Mouse (Mus musculus): ENCODE measurements around the gene Adgrb2. TPM values are rescaled to one million over a fixed set of nuclear protein-coding genes. Genes with fewer than 3 reads are reported as not detected.

The Adgrb2 gene
- polyA plus RNA-seq, 1 experiment from 2014 or later = 1.2 TPM

- H3K36me3 ChIP-seq (ENCODE audit: control insufficient read depth, insufficient read depth) = no peaks in the 10 kb centered on the region
- 69% methylated on average over 8 of the region's 8 CpGs for WGBS
- H3K9me3 ChIP-seq (replicated peaks; ENCODE audit: control insufficient read depth, low read length) = no peaks in the 10 kb centered on the region
- no peak overlapping the region for H3K9ac ChIP-seq (ENCODE audit: low read length)
- H3K4me3 ChIP-seq (ENCODE audit: low read length) = no peak overlapping the region
- no peak for ATAC-seq (replicated peaks; ENCODE audit: extremely low read depth, insufficient read depth, low FRiP score)
- H3K27me3 ChIP-seq (ENCODE audit: control insufficient read depth, insufficient read depth, low read length) = peaks cover 23% of the 10 kb centered on the region; the same call in 1 of the 2 replicates
- no peak overlapping the region for H3K4me2 ChIP-seq (ENCODE audit: low read depth, low read length)
- peaks cover 7% of the 10 kb centered on the region; the same call in 1 of the 2 replicates for H3K4me1 ChIP-seq (ENCODE audit: control insufficient read depth, insufficient read depth, low read length)
- no peak overlapping the region for H3K27ac ChIP-seq (ENCODE audit: low read length)
These were observed 14.5 kb upstream of the Adgrb2 start for GRCm38 (mm10) chr4:129970168-129970567.

- ATAC-seq (replicated peaks; ENCODE audit: extremely low read depth, insufficient read depth, low FRiP score) = no peak
These were observed 13.8 kb upstream of the Adgrb2 start for GRCm38 (mm10) chr4:129970861-129971260.

GRCm38 (mm10) chr4:129971989-129972388, 12.7 kb upstream of the Adgrb2 start:
- Histone ChIP-seq H3K27ac (ENCODE audit: low read length) (no peak overlapping the region), H3K9ac (ENCODE audit: low read length) (no peak overlapping the region), H3K27me3 (ENCODE audit: control insufficient read depth, insufficient read depth, low read length) (peaks cover 24% of the 10 kb centered on the region; the same call in 1 of the 2 replicates), H3K4me2 (ENCODE audit: low read depth, low read length) (no peak overlapping the region), H3K9me3 (replicated peaks; ENCODE audit: control insufficient read depth, low read length) (no peaks in the 10 kb centered on the region), H3K4me1 (ENCODE audit: control insufficient read depth, insufficient read depth, low read length) (peaks cover 5% of the 10 kb centered on the region; the same call in 1 of the 2 replicates), H3K4me3 (ENCODE audit: low read length) (no peak overlapping the region), H3K36me3 (ENCODE audit: control insufficient read depth, insufficient read depth) (no peaks in the 10 kb centered on the region)
- WGBS = 23% methylated on average over 7 of the region's 7 CpGs
- ATAC-seq (replicated peaks; ENCODE audit: extremely low read depth, insufficient read depth, low FRiP score) = no peak; the same call in 1 of the 2 replicates

More at GRCm38 (mm10) chr4:129970861-129971260, 13.8 kb upstream of the Adgrb2 start:
- Histone ChIP-seq H3K4me3 (ENCODE audit: low read length) (no peak overlapping the region), H3K9me3 (replicated peaks; ENCODE audit: control insufficient read depth, low read length) (no peaks in the 10 kb centered on the region), H3K27ac (ENCODE audit: low read length) (no peak overlapping the region), H3K9ac (ENCODE audit: low read length) (no peak overlapping the region), H3K4me2 (ENCODE audit: low read depth, low read length) (no peak overlapping the region), H3K36me3 (ENCODE audit: control insufficient read depth, insufficient read depth) (no peaks in the 10 kb centered on the region), H3K27me3 (ENCODE audit: control insufficient read depth, insufficient read depth, low read length) (peaks cover 24% of the 10 kb centered on the region; the same call in 1 of the 2 replicates), H3K4me1 (ENCODE audit: control insufficient read depth, insufficient read depth, low read length) (peaks cover 5% of the 10 kb centered on the region; the same call in 1 of the 2 replicates)
- 84% methylated on average over 11 of the region's 11 CpGs for WGBS

GRCm38 (mm10) chr4:129974285-129974684, 10.4 kb upstream of the Adgrb2 start:
- no peak for ATAC-seq (replicated peaks; ENCODE audit: extremely low read depth, insufficient read depth, low FRiP score)
- 59% methylated on average over 9 of the region's 9 CpGs for WGBS
- no peak overlapping the region for H3K9ac ChIP-seq (ENCODE audit: low read length)
- no peak overlapping the region for H3K27ac ChIP-seq (ENCODE audit: low read length)
- peaks cover 22% of the 10 kb centered on the region; the same call in 1 of the 2 replicates for H3K27me3 ChIP-seq (ENCODE audit: control insufficient read depth, insufficient read depth, low read length)
- H3K9me3 ChIP-seq (replicated peaks; ENCODE audit: control insufficient read depth, low read length) = no peaks in the 10 kb centered on the region
- H3K36me3 ChIP-seq (ENCODE audit: control insufficient read depth, insufficient read depth) = no peaks in the 10 kb centered on the region
- no peak overlapping the region for H3K4me3 ChIP-seq (ENCODE audit: low read length)
- no peak overlapping the region for H3K4me2 ChIP-seq (ENCODE audit: low read depth, low read length)
- H3K4me1 ChIP-seq (ENCODE audit: control insufficient read depth, insufficient read depth, low read length) = no peaks in the 10 kb centered on the region

DNA sequence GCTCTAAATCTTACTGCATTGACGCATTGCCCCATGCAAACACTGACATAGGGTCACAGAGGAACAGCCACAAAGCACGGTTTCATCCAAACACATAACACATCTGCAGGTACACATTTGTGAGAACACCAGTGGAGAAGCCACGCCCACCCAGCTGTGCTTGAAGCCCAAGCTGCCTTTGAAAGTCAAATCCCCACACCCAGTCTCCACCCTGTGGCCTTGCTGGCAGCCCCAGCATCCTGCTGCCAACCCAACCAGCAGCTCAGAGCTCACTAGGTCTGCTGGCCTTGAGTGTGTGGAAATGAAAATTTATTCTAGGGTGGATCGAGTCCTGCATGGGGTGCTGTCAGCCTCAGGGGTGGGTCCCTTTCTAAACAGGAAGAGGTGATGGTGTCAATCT, 7.4 kb upstream of the Adgrb2 start:
- Histone ChIP-seq H3K4me2 (ENCODE audit: low read depth, low read length) (no peak overlapping the region), H3K4me1 (ENCODE audit: control insufficient read depth, insufficient read depth, low read length) (no peaks in the 10 kb centered on the region), H3K9ac (ENCODE audit: low read length) (no peak overlapping the region), H3K36me3 (ENCODE audit: control insufficient read depth, insufficient read depth) (no peaks in the 10 kb centered on the region), H3K27me3 (ENCODE audit: control insufficient read depth, insufficient read depth, low read length) (peaks cover 30% of the 10 kb centered on the region; the same call in 1 of the 2 replicates), H3K4me3 (ENCODE audit: low read length) (no peak overlapping the region), H3K27ac (ENCODE audit: low read length) (no peak overlapping the region), H3K9me3 (replicated peaks; ENCODE audit: control insufficient read depth, low read length) (no peaks in the 10 kb centered on the region)
- 60% methylated on average over 4 of the region's 4 CpGs for WGBS
- no peak for ATAC-seq (replicated peaks; ENCODE audit: extremely low read depth, insufficient read depth, low FRiP score)

DNA sequence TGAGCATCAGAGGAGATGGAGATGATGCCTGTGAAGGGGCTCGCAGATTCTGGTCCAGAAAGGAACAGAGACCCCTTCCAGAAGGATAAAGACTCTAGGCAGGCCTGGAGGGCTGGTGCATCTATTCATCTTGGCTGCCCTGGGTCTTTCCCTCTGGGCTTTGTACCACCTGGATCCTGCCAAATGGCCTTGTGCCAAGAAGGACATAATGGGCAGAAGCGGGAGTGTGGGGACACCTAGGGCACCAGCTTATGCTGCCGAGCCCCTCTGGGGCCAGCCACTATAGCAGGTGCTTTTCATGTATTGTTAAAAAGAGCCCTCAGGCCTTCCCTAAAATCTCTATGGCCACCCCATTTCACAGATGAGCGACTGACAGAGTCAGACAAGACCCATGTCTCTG, 6.4 kb upstream of the Adgrb2 start:
- WGBS = 85% methylated on average over 4 of the region's 4 CpGs
- peaks cover 32% of the 10 kb centered on the region for H3K27me3 ChIP-seq (ENCODE audit: control insufficient read depth, insufficient read depth, low read length)

DNA sequence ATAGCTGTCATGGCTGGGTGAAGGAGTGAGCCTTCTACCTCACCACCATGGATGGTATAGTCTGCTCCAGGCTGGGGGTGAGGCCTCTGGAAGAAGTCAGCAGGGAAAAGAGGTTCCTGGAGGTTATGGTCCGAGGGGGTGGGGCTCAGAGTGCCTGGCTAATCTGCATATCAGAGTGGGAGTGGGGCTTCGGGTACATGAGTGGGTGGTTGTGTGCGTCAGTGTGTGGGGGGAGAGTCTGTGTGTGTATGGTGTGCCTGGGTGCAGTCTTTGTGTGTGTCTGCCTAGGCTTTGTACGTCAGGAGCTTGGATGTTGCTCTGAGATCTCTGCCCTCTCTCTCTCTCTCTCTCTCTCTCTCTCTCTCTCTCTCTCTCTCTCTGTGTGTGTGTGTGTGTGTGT, 5.7 kb upstream of the Adgrb2 start:
- Histone ChIP-seq H3K27ac (ENCODE audit: low read length) (no peak overlapping the region), H3K4me3 (ENCODE audit: low read length) (no peak overlapping the region), H3K9me3 (replicated peaks; ENCODE audit: control insufficient read depth, low read length) (no peaks in the 10 kb centered on the region), H3K9ac (ENCODE audit: low read length) (no peak overlapping the region), H3K36me3 (ENCODE audit: control insufficient read depth, insufficient read depth) (no peaks in the 10 kb centered on the region), H3K27me3 (ENCODE audit: control insufficient read depth, insufficient read depth, low read length) (peaks cover 33% of the 10 kb centered on the region), H3K4me1 (ENCODE audit: control insufficient read depth, insufficient read depth, low read length) (peaks cover 5% of the 10 kb centered on the region), H3K4me2 (ENCODE audit: low read depth, low read length) (no peak overlapping the region)
- no peak for ATAC-seq (replicated peaks; ENCODE audit: extremely low read depth, insufficient read depth, low FRiP score)
- 66% methylated on average over 4 of the region's 4 CpGs for WGBS

More for the DNA sequence above, 6.4 kb upstream of the Adgrb2 start:
- H3K36me3 ChIP-seq (ENCODE audit: control insufficient read depth, insufficient read depth) = no peaks in the 10 kb centered on the region
- no peak overlapping the region for H3K4me3 ChIP-seq (ENCODE audit: low read length)
- no peak overlapping the region for H3K27ac ChIP-seq (ENCODE audit: low read length)
- no peak for ATAC-seq (replicated peaks; ENCODE audit: extremely low read depth, insufficient read depth, low FRiP score)
- H3K4me2 ChIP-seq (ENCODE audit: low read depth, low read length) = no peak overlapping the region
- no peaks in the 10 kb centered on the region for H3K9me3 ChIP-seq (replicated peaks; ENCODE audit: control insufficient read depth, low read length)
- no peak overlapping the region for H3K9ac ChIP-seq (ENCODE audit: low read length)
- H3K4me1 ChIP-seq (ENCODE audit: control insufficient read depth, insufficient read depth, low read length) = no peaks in the 10 kb centered on the region

- H3K4me2 ChIP-seq (ENCODE audit: low read depth, low read length) = no peak overlapping the region
- H3K4me3 ChIP-seq (ENCODE audit: low read length) = no peak overlapping the region
- no peaks in the 10 kb centered on the region for H3K36me3 ChIP-seq (ENCODE audit: control insufficient read depth, insufficient read depth)
- H3K9me3 ChIP-seq (replicated peaks; ENCODE audit: control insufficient read depth, low read length) = no peaks in the 10 kb centered on the region
- peaks cover 21% of the 10 kb centered on the region for H3K4me1 ChIP-seq (ENCODE audit: control insufficient read depth, insufficient read depth, low read length)
- ATAC-seq (replicated peaks; ENCODE audit: extremely low read depth, insufficient read depth, low FRiP score) = no peak
- H3K27ac ChIP-seq (ENCODE audit: low read length) = no peak overlapping the region
- no peak overlapping the region for H3K9ac ChIP-seq (ENCODE audit: low read length)
- peaks cover 38% of the 10 kb centered on the region for H3K27me3 ChIP-seq (ENCODE audit: control insufficient read depth, insufficient read depth, low read length)
- WGBS = 69% methylated on average over 11 of the region's 11 CpGs
These were observed 3.0 kb upstream of the Adgrb2 start for GRCm38 (mm10) chr4:129981657-129982056.

DNA sequence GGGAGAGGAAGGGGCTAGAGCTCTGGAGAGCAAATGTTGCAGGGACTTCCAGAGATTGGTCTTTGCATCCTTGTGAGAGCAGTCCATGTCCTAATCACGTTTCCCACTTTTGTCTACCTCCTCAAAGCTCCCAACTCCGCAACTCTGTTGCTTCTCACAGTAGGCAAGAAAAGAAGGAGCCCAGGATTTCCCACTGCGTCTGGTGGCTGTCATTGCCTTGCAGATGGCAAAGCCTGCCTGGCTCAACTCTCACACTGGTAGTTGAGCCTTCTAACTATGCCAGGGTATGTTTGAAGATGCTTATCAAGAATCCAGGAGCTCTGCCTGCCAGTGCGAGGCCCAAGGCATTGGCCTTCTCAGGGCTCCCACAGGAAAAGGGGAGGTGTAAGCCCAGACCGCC, 1.6 kb upstream of the Adgrb2 start:
- Histone ChIP-seq H3K9me3 (replicated peaks; ENCODE audit: control insufficient read depth, low read length) (no peaks in the 10 kb centered on the region), H3K36me3 (ENCODE audit: control insufficient read depth, insufficient read depth) (no peaks in the 10 kb centered on the region), H3K27ac (ENCODE audit: low read length) (no peak overlapping the region), H3K9ac (ENCODE audit: low read length) (no peak overlapping the region), H3K27me3 (ENCODE audit: control insufficient read depth, insufficient read depth, low read length) (peaks cover 48% of the 10 kb centered on the region), H3K4me3 (ENCODE audit: low read length) (no peak overlapping the region), H3K4me1 (ENCODE audit: control insufficient read depth, insufficient read depth, low read length) (peaks cover 22% of the 10 kb centered on the region), H3K4me2 (ENCODE audit: low read depth, low read length) (no peak overlapping the region)
- 23% methylated on average over 5 of the region's 5 CpGs for WGBS
- no peak for ATAC-seq (replicated peaks; ENCODE audit: extremely low read depth, insufficient read depth, low FRiP score)
